Mouse (Mus musculus) liver, postnatal 0 days (tissue): Measurements from ENCODE around the gene Rplp2.

Experiments
- CTCF ChIP-seq: sonication (generic); IDR thresholded peaks from 2 replicates; pipeline ENCODE4 v1.5.1; 2016; ENCODE audit warnings: antibody characterized with exemption, low read depth
- EP300 ChIP-seq: IDR thresholded peaks from 2 replicates; pipeline ENCODE4 v1.6.1; 2016; ENCODE audit warnings: antibody characterized with exemption, low read depth, mild to moderate bottlenecking

GRCm38 (mm10) chr7:141410631-141411030, 36.5 kb upstream of the Rplp2 start:
- TF ChIP-seq CTCF (no peak), EP300 (no peak)
